Mouse (Mus musculus): ENCODE data around the gene Sdf4.

GRCm38 (mm10) chr4:156023520-156023919 lies 30.8 kb downstream of the Sdf4 start:
- no peak for TF ChIP-seq MAFK (IDR thresholded peaks at IDR 0.05; ENCODE audit: borderline replicate concordance, low read depth, low read length)
- TF ChIP-seq MAX (IDR thresholded peaks at IDR 0.05; ENCODE audit: low read length), result no peak
- no peak for TF ChIP-seq CTCF (IDR thresholded peaks at IDR 0.05 in 2 of 3, conservative IDR thresholded peaks at IDR 0.05 in 1 of 3; ENCODE audit: control insufficient read depth in 1 of 3, insufficient read depth in 1 of 3, low read depth in 2 of 3, low read length in 3 of 3, poor library complexity in 1 of 3, severe bottlenecking in 1 of 3)
- TF ChIP-seq POLR2AphosphoS5 (IDR thresholded peaks at IDR 0.05; ENCODE audit: borderline replicate concordance, low read depth, low read length), result no peak
- no peak for TF ChIP-seq MYB (IDR thresholded peaks at IDR 0.05; ENCODE audit: low read depth, low read length)
- no peak for TF ChIP-seq POLR2A (IDR thresholded peaks at IDR 0.05; ENCODE audit: control insufficient read depth in 1 of 2, insufficient read depth in 1 of 2, low read depth in 1 of 2, low read length in 2 of 2, poor library complexity in 1 of 2)
- TF ChIP-seq ZMIZ1 (IDR thresholded peaks at IDR 0.05; ENCODE audit: low read depth, low read length), result no peak
- no peak for TF ChIP-seq EP300 (IDR thresholded peaks at IDR 0.05; ENCODE audit: low read depth in 1 of 2, low read length in 2 of 2)
- TF ChIP-seq ETS1 (IDR thresholded peaks at IDR 0.05; ENCODE audit: low read depth, low read length), result no peak
- TF ChIP-seq UBTF (IDR thresholded peaks at IDR 0.05; ENCODE audit: borderline replicate concordance, insufficient read depth, low read depth, low read length), result no peak
- no peak for TF ChIP-seq ZC3H11A (IDR thresholded peaks at IDR 0.05; ENCODE audit: low read depth, low read length)
- no peak for TF ChIP-seq KAT2A (conservative IDR thresholded peaks at IDR 0.05; ENCODE audit: low read depth, low read length)
- TF ChIP-seq BHLHE40 (IDR thresholded peaks at IDR 0.05; ENCODE audit: borderline replicate concordance, low read depth, low read length), result no peak
- TF ChIP-seq ZNF384 (IDR thresholded peaks at IDR 0.05; ENCODE audit: low read depth, low read length), result no peak

Data from MEL (cell line).